Mouse (Mus musculus): ENCODE measurements around the gene Cux2.
"Not testable (repeated sequence)": the region's sequence is repeated elsewhere in the genome, so short reads cannot be mapped to it uniquely, and the experiment has no call there.

Gene Cux2

DNA sequence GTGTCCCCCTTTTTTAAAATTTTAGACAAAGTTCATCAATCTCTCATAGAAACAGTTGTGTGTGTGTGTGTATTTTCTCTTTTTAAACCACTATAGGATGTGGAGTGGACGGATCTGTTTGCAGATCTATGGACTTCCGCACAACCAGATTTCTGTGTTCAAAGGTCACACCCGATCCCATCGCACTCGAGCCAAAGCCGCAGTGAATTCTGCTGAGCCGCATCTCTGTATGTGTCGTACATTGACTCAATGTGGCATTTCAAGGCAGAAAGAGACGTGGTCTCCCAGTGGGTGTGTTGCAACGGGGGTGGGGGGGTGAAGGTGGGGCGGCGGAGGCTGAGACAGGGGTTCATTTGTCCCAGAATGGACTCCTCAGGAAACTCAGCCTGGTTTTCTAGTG is 191.5 kb downstream of the Cux2 start:
- DNase-seq, result no peak

DNA sequence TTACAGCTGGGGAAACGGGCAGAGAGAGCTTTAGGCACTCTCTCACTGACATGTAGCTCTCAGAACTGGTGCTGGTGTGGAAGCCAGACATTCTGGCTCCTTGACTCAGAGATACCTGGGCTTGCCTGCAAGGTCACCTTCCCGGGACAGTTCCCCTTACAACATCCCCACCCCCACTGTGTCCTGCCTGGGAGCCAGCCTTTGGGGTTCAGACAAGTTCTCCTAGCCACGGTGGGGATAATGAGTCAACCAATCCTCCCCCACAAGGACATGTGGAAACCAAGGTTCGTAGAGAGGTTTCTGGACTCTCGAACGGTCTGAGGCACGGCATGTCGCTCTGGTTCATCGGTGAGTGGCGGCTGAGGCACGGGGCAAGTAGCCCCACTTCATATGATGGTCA is 193.2 kb downstream of the Cux2 start:
- DNase-seq, result no peak

DNA sequence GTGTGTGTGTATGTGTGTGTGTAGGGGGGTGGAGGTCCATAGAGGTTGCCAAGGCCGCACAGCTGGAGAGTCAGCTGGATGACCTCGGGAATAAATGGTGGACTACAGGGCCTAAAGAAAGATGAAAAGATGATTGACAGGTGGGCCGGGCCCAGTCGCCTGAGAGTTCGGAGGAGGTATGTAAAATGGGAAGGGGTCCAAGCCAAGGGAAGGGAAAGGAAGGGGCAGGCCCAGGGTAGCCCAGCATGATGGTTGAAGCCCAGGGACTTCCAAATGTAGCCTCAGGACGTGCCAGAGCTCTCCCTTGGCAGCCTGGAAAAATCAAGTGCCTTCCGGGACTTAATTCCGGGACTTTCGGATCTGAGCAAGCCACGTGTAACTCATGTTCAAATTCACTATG is 195.1 kb downstream of the Cux2 start:
- no peak for DNase-seq

DNA sequence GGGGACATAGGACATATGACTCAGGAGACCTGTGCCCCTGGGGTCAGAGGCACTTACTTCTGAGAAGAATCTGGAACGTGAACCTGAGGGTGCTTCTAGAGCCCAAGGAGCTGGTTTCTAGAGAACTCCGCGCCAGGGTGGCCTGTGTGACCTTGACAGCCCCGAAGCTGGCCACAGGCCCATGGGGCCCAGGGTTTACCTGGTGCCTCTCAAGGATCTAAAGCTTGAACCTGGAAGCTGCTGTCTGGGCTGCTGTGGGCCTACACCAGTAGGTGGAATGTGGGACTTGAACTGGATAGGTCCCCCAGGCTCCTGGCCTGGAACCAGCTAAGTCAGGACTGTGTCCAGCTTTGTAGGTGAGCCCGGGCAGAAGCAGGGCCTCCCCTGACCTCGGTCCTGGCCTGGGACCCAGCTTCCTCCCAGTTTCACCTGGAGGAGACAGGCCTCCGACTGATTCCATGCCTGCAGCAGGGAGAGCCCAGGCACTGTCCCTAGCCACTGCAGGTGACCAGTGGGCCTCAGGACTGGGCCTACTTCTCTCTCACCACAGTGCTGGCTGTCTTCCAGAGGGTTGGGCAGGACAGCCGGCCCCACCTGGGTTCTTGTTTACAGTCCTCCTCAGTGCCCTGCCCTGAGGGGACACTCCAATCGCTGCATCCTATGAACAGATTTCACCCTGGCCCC is 196.4 kb downstream of the Cux2 start:
- peak; percentile 93 to 96 for DNase-seq

DNA sequence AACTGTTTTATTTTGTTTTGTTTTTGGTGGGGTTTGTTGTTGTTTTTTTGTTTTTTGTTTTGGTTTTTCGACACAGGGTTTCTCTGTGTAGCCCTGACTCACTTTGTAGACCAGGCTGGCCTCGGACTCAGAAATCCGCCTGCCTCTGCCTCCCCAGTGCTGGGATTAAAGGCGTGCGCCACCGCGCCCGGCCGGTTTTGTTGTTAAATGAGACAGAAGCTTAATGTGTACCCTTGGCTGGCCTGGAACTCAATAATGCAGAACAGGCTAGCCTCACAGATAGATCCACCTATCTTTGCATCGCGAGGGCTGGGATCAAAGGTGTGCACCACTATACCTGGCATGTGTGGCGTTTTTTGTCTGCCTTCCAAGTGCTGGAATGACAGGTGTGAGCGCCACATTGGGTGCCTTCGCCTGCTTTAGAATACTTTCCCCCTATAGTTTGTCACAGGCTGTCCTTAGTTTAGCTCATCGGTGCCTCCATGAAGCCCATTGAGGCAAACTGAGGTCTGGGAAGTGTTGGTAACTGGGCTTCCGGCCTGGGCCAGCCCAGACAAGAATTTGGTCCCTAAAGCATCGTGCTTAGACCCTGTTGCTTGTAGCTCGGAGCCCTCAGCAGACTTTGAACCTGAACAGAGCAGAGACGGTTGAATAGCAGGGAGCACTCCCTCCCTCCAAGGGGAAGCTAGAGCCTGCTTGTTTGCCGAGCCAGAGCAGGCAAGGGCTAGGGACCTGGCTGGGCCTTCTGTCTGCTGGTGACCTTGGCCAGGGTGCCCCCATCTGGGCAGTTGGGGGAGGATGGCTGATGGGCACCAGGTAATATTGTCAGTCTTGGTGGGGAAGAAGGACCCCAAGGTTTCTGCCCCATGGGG is 200.2 kb downstream of the Cux2 start:
- no peak for DNase-seq

DNA sequence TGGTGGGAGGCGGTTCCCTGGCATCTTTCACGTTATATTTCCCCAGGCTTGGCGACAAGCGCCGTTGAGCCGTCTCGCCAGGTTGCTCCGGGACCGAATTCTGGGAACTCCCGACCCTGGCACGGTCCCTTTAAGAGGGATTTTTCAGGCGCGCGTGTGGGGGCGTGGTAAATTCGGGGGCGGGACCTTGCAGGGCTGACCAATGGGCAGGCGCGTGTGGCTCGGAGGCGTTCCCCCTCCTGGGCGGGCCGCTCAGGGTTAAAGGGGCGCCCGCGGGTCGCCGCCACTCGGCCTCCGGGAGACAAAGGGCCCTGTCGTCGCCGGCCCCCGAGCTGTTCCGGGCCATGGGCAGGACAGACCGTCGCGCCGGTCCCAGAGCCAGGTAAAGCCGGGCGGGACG is 201.2 kb downstream of the Cux2 start, which contains the start of gene Pheta1:
Pheta1 (plus strand) TSS at position 242 of the 400 bp plus-strand sequence.
- DNase-seq, result peak; percentile 93 to 95

DNA sequence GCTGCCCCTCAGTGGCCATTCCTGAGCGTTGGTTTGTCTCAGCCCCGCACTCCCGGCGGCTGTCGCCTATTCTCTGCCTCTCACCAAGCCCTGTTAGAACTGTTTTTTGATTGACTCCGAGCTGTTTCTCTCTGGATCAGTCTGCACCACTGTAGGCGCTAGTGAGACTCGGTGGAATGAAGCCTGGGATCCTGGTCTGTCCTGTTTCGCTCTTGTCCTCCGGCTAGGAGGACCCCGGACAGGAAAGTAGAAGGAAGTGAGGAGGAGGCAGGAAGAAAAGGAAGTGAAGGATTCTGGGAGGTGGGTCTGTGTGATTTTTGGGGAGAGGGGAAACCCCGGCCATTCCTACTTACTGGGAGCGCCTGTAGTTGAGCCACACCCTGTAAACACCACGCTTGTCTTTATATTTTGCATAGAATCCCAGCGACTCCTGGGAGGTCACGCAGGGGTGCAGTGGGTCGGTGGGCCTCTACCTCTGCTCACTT is 201.8 kb downstream of the Cux2 start:
- peak; percentile 63 to 72 for DNase-seq

DNA sequence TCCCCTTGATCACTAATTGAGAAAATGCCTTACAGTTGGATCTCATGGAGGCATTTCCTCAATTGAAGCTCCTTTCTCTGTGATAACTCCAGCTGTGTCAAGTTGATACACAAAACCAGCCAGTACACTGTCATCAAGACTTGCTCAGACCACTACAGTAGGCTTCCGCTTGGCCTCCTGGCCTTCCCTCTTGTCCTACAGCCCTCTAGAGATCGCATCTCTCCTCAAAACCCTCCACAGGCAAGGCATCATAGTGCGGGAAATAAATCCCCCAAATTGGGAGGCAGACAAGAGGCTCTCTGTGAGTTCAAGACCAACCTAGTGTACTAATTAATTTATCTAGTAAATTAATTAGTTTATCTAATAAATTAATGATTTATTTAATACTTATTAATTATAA is 202.6 kb downstream of the Cux2 start:
- DNase-seq, result not testable (repeated sequence)

DNA sequence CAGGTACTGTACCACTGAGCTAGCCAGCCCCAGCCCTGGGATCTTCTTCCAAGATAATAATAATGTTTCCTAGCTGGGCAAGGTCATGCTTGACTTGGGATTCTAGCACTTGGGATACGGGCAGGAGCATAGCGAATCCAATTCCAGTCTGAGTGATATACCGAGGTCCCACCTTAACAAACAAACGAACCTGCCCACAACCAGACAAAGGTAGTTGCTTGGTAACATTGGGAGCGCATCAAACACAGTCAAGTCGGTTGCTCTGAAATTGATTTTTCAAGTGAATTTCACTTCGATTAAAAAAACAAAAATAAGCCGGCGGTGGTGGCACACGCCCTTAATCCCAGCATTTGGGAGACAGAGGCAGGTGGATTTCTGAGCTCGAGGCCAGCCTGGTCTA is 203.6 kb downstream of the Cux2 start:
- no peak for DNase-seq

DNA sequence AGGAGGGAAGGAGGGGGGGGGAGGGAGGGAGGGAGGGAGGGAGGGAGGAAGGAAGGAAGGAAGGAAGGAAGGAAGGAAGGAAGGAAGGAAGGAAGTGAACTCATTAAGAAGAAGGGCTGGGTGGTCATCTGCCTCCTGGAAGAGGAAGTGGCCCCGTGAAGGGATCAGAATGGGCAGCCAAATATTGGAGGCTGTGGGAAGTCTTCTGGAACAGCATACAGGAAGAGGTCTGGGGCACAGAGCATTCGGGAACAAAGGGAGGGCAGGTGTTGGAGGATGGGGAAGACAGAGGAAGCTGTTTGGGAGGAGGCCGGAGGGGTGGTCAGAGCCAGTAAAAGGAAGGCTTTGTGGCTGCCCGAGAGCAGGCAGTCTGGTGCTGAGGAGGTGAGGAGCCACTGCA is 204.5 kb downstream of the Cux2 start:
- DNase-seq, result no peak

DNA sequence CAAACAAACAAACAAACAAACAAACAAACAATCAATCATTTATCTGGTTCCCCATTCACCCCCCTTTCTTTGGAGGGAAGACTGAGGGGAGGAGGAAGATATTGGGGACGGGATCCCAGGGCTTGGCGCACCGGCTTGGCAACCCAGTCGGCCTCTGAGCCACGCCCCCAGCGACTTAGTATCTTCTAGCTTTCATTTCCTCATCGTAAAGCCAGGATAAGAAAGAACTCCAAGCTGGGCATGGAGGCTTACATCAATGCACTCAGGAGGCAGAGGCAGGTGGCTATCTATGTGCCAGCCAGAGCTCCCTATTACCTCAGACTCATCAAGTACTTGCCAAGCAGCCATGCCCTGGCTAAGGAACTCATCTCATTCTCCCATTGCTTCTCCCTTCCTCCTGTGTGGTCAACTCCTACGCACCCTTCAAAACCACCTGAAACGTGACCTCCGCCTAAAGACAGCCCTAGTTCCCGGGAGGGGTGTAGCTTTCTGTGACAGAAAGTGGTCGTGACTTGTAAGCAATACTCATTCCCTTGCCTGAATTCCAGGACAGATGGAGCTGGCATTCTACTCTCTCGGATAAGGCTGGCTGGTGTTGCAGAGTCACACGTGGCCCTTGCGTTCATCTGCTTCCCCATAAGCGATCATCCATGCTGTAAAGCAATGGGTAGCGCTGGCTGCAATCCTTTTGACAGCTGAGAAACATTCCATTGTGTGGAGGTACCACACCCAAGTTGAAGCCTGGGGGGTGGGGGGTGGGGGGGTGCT is 206.6 kb downstream of the Cux2 start:
- DNase-seq, result no peak

DNA sequence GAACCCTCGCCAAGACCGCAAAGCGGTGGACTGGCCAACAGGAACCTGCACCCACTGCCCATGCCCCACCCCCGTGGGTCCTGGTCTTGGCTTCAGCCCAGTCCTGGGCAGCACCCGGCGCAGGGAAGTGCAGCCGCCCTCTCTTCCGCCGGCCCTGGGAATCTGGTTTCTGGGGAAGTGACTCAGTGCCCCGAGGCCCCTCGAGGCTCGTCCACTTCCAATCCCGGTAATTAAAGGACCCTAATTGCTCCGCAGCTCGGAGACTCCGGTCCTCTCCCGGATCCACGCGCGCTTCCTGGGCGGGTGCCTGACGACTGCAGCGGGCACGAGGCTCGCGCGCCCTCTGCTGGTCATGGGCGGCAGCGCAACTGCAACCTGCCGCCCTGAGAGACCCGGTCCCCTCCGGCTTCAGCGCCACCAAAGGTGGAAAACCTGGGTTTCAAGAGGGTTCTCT is 207.2 kb downstream of the Cux2 start:
- DNase-seq, result peak; percentile 80 to 86

DNA sequence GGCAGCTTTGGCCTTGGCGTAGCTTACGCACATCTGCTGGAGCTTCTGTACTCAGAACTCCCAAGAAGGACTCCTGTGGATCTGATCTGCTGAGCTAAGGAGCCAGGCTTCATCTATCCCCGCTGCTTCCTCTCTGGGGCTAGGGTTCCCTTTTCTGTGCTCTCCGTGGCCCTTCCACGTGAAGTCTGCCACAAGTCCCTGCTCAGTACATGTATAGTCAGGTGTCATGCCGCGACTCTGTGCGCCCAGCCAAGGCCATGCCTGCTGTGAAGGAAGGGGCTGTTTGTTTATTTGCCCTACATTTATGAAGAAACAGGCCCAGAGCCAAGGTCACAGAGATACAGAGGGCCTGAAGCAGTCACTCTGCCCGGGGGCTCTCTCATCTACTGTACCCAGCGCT is 207.9 kb downstream of the Cux2 start:
- no peak for DNase-seq

DNA sequence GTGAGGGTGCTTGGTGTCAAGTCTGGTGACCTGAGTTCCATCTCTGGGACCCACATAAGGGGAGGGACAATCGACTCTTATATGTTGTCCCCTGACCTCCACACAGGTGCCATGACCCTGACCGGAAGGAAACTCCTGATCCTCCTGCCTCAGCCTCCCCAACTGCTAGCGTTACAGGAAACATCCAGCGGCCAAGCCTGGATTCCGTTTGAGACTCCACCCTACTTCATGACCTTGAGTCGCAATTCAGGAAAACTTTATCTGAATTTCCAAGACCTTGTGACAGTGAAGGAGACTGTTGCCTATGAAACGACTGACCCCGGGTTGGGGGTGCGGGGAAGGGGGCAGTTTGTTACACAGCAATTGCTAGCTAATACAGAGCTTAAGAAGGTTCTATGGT is 208.4 kb downstream of the Cux2 start:
- DNase-seq, result no peak

DNA sequence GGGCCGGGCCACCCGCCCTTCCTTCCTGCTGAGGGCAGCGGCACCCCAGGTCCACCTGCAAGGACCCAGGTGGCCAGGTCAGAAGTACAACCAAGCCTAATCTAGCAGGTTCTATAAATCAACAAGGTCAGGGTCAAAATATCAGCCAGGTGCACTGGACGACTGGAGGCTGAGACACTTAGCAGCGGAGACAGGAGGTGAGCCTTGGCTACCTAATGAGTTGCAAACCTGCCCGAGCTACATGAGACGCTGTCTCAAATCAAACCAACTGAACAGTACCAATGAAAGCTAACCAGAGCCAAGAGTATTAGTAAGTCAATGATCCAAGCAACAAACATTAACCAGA is 210.8 kb downstream of the Cux2 start:
- DNase-seq, result no peak

DNA sequence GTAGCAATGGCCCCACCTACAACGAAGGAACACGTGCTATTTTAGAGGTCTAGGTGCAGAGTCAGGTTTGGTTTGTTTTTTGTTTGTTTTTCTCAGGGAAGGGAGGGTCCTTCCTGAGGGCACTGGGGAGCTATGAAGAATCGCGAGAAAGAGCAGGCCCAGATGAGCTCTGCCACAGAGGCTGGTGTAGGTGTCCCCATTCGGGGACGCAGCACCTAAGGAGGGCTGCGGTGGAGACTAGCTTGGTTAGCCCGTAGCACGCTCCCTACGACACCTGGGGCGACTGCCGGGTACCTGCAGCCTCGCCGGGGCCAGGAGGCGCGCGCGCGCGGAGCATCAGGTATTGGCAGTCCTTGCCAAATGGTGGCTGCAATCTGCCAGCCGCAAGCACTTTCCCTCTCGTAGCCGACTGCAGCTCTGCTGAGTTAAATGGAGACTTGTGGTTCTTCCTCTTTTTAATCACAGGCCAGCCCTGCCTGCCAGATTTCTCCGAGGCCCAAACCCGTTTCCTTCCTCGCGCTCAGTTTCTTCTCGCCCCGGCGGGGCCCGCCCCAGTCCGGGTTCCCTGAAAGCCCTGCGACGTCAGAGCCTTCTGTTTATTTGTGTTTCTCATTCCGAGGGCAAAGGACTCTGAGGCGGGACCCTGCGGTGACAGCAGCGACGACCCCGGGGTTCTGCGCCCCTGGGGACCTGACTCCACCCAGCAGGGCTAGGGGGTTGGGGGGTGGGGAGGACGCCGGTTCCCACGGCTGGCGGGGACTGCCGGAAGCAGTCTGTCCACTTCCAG is 211.4 kb downstream of the Cux2 start:
- peak; percentile 80 to 81 for DNase-seq

DNA sequence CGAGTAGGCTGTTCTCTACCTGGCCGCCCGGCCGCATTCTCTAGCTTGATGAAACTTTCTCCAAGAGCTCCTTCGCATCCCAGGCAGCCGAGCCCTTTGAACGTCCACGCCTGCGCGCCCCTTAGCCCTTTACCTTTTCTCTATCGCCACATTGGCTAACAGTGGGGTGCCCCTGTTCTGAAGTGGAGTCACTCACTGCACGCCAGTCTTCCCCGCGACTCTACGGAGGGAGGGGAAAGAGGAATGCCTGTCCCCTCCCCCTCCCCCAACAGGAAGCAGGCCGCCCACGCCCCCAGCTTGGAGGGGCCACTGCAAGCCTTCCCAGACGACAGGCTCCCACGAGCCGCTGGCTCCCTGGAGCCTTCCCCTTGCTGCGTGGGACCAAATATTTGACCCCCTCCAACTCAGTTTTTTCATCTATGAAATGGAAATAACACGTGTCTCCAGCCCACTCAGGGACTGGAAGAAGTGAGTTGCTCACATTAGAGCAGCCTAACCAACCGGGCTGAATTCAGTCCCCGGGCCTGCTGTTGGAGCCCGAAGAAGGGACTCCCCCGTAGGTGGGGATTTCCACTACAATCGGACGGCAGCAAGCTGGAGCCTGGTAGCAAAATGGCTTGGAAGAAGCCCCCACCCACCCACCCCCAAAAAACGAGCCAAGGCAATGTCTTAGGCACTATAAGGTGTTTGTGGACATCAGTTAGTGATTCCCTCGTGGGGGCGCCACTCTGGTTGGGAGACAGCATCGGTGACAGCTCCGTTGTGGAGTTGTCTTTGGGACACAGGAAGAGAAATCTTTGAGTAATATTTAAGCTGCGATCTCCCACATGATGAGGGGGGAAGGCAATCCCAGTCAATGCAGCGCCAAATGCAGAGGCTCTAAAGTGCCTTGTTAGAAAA is 212.2 kb downstream of the Cux2 start, which contains the start of gene Sh2b3:
Sh2b3 (minus strand) TSS at position 206 of the 900 bp plus-strand sequence.
- peak; percentile 69 to 71 for DNase-seq

DNA sequence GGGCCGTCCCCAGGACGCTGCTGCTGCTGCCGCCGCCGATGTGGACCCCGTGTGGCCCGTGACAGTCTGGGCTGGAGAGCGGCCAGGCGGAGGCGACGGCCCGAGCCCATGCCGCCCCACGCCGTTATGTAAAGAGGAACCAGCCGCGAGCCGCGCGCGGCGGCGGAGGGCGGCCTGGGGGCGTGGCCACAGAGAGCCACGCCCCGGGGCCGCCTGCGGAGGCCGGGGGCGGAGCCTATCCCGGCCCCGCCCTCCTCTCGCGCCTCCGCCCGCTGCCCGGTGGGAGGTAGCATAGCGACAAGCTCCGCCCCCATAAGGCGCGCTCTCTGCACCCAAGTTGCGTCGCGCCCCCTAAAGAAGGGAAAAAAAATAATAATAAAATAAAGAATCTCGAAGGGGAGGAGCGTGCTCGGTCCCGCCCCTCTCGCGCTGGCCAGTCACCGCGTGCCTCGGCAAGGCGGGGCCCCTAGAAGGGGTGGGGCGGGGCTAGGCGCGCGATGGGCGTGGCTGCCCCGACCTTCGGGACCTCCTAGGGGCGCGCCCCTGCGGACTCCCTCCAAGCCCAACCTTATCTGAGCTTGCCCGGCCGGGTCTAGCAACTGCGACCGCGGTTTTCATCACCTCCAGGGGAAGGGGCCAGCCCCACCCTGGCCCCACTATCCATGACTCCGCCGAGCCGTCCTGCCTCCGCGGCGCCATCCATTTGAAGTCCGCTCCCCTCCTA is 213.0 kb downstream of the Cux2 start:
- DNase-seq, result peak; percentile 94 to 96

DNA sequence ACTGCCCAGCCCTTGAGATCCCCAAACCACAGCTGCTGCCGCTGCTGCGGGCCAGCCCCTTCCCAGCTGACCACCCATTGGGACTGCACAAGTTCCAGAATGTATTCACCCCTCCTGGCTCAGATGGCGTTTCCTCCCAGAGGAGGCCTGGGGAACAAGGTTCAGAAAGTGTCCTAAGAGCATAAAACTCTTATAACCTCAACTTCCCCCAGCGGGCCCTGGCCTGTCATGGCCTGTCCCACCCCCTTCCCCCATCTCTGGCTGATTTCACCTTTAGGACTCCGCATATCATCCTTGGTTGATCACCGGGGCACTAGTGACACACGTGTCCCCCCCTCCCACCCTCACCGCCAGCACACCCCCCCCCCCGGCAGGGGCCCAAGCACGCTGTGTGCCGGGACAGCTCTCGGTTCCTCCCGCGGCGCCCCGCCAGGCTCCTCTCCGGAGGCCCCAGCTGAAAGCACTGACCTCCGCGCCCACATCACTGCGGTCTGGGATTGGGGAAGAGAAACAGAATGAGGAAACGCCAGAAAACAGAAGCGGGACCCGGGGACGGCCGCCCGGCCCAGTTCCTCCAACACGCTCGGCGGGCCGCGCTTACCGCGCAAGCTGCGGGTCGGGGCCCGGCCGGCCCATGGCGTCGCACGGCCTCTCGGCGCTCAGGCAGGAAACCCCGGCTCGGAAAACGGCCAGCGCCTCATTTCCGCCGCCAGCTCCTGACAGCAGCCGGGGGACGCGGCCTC is 213.8 kb downstream of the Cux2 start:
- DNase-seq, result peak; percentile 73 to 80

All from lung, adult 18-20 months (tissue).